Mouse (Mus musculus) embryonic facial prominence, embryonic 13.5 days (tissue): Measurements from ENCODE around the gene Myo16. TPM values are rescaled to one million over a fixed set of nuclear protein-coding genes. Genes with fewer than 3 reads are reported as not detected.

Experiments
- ATAC-seq: fragments of 200-750 bp; cut with Nextera tagmentation; 2 replicates; pipeline ENCODE4 v1.8.0; 2017; ENCODE audit warnings: low read depth; ENCODE audit not compliant: insufficient number of reproducible peaks, insufficient read depth, low FRiP score, low TSS enrichment
- H3K27ac ChIP-seq: fragments of 300-500 bp; sonication (generic); 2 replicates; pipeline ENCODE4 v1.5.1; 2015; ENCODE audit warnings: moderate library complexity, mild to moderate bottlenecking, inconsistent platforms
- H3K27me3 ChIP-seq: fragments of 300-500 bp; sonication (generic); 2 replicates; pipeline ENCODE4 v1.6.1; 2015; ENCODE audit warnings: mild to moderate bottlenecking, inconsistent platforms
- H3K36me3 ChIP-seq: fragments of 300-500 bp; sonication (generic); 2 replicates; pipeline ENCODE4 v1.6.1; 2015; ENCODE audit warnings: mild to moderate bottlenecking, inconsistent platforms
- H3K4me1 ChIP-seq: fragments of 300-500 bp; sonication (generic); 2 replicates; pipeline ENCODE4 v1.6.1; 2015; ENCODE audit warnings: inconsistent platforms
- H3K4me2 ChIP-seq: fragments of 300-500 bp; sonication (generic); 2 replicates; pipeline ENCODE4 v1.6.1; 2015; ENCODE audit warnings: moderate library complexity, mild to moderate bottlenecking, inconsistent platforms
- H3K4me3 ChIP-seq: fragments of 300-500 bp; sonication (generic); 2 replicates; pipeline ENCODE4 v1.5.1; 2015; ENCODE audit warnings: mild to moderate bottlenecking, inconsistent platforms
- H3K9ac ChIP-seq: fragments of 300-500 bp; sonication (generic); 2 replicates; pipeline ENCODE4 v1.6.1; 2015; ENCODE audit warnings: mild to moderate bottlenecking, inconsistent platforms
- H3K9me3 ChIP-seq: fragments of 300-500 bp; sonication (generic); 2 replicates; pipeline ENCODE4 v1.6.1; 2016; ENCODE audit warnings: inconsistent platforms
- WGBS: fragments of 180-500 bp; shearing (Covaris S2); methylation state at CpG from one replicate; pipeline ENCODE4 v1.1.7; 2015; ENCODE audit warnings: mixed read lengths; 5-methylcytosine and 5-hydroxymethylcytosine counted together
- polyA plus RNA-seq: library from polyadenylated mRNA; unstranded; fragments of >200 nt; fragmentation: Nextera tagmentation; extraction: Ambion mirVana; gene quantifications from 2 replicates; pipeline ENCODE4 v1.2.1, GENCODE M21; 2015

Gene Myo16
- polyA plus RNA-seq, 1 experiment from 2014 or later = 0.46 TPM

DNA sequence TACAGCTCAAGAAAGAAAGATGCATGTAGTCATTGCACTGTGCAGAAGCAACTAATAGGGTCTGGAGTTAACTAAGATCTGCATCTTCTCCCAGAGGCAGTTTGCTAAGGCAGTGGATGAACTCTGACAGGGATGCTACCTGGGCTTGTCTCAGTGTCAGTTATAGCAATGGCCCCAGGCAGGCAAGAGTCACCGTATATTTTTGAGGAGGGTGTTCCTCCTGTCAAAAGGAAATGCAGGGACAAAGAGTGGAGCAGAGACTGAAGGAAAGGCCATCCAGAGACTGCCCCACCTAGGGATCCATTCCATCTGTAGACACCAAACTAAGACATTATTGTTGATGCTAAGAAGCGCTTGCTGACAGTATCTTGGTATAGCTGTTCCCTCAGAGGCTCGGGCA is 7.4 kb downstream of the Myo16 start:
- ATAC-seq = no peak
- Histone ChIP-seq H3K27me3 (peaks cover 9% of the 10 kb centered on the region), H3K27ac (no peak overlapping the region), H3K4me1 (no peaks in the 10 kb centered on the region), H3K9ac (no peak overlapping the region), H3K4me3 (no peak overlapping the region), H3K36me3 (no peaks in the 10 kb centered on the region), H3K4me2 (no peak overlapping the region), H3K9me3 (no peaks in the 10 kb centered on the region)
- WGBS = 77% methylated on average over 3 of the region's 3 CpGs

DNA sequence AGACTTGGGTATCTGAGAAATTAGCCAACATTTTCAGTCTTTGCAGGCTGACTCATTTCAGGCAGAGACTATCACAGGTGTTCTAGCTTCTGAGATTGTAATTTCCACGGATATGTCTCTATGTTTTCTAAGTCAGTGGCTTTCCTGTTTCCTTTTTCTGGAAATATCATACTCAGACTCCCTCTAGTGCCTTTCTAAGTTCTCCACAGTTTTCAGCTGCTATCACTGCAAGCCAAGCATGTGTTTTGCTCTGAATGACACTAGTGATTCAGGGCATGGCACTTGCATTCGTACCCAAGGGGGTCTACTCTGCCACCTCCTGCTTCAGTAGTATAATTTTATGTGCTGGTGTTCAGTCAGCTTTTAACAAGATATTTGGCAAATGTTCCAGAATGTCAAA is 11.2 kb downstream of the Myo16 start:
- Histone ChIP-seq H3K9me3 (no peaks in the 10 kb centered on the region), H3K4me2 (no peak overlapping the region), H3K4me3 (no peak overlapping the region), H3K4me1 (peaks cover 7% of the 10 kb centered on the region; the same call in 1 of the 2 replicates), H3K27me3 (peaks cover 2% of the 10 kb centered on the region; the same call in 1 of the 2 replicates), H3K9ac (no peak overlapping the region), H3K36me3 (no peaks in the 10 kb centered on the region), H3K27ac (no peak overlapping the region)
- 79% methylated on average over 2 of the region's 2 CpGs for WGBS
- no peak for ATAC-seq

DNA sequence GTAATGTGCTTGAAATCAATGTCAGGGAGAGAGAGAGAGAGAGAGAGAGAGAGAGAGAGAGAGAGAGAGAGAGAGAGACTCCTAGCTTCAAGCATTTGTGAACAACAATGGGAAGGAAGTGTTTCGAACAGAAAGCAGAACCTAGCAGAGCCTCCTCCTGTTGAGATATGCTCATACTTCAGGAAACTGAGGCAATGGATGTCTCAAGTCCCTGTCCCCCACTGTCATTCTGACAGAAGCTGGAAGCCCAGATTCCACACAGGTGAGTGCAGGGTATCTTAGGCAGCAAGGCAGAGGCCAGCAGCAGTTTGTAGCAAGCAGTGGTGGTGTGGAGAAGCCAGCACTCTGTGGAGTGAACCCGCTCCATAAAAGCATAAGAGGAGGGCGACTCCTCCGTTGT is 14.6 kb downstream of the Myo16 start:
- H3K27me3 ChIP-seq = peaks cover 2% of the 10 kb centered on the region; the same call in 1 of the 2 replicates
- 80% methylated on average over 4 of the region's 4 CpGs for WGBS

DNA sequence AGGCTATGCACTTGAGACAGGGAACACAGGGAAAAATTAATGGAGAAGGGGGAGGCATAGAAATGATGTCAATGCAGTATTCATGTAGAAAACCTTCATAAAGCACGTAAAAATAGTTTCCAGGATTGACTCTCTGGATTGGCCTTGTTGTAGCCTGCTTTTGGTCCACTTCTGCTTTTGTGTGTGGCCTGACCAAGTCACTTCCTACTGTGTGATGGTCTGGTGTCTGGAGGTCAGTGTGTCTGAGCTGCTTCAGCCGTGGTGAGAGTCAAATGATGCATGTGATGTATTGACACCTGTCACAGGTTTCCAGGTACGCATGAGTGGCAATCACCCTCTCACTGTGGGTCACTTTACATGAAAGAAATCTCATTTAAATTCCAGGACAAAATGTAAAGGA is 16.2 kb downstream of the Myo16 start:
- Histone ChIP-seq H3K36me3 (no peaks in the 10 kb centered on the region), H3K27me3 (peaks cover 2% of the 10 kb centered on the region; the same call in 1 of the 2 replicates), H3K4me3 (no peak overlapping the region), H3K9me3 (no peaks in the 10 kb centered on the region), H3K27ac (no peak overlapping the region), H3K4me1 (peaks cover 7% of the 10 kb centered on the region; the same call in 1 of the 2 replicates), H3K4me2 (no peak overlapping the region), H3K9ac (no peak overlapping the region)
- no peak for ATAC-seq
- 78% methylated on average over 3 of the region's 3 CpGs for WGBS

More for the DNA sequence above, 14.6 kb downstream of the Myo16 start:
- Histone ChIP-seq H3K4me2 (no peak overlapping the region), H3K36me3 (no peaks in the 10 kb centered on the region), H3K4me1 (peaks cover 7% of the 10 kb centered on the region; the same call in 1 of the 2 replicates), H3K9me3 (no peaks in the 10 kb centered on the region), H3K9ac (no peak overlapping the region), H3K4me3 (no peak overlapping the region), H3K27ac (no peak overlapping the region)
- ATAC-seq = no peak

DNA sequence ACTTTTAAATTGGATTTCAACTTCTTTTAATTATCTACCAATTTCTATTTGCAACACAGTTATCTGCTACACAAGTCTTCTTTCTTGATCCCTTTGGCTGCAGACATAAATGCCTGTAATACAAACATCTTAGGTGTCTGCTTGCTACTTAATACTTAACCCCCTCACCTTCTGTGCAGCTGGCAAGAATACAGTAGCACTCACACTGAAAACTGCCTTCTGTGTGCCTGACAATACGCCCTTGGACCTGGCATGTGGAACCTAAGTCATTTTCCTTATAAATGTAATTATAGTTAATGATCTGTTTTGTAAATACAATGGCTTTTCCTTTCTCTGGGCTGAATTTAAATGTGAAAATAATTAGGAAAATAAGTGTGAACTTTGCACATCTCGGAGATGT is 17.6 kb downstream of the Myo16 start:
- 68% methylated on average over 2 of the region's 2 CpGs for WGBS
- Histone ChIP-seq H3K9me3 (no peaks in the 10 kb centered on the region), H3K36me3 (no peaks in the 10 kb centered on the region), H3K4me2 (no peak overlapping the region), H3K9ac (no peak overlapping the region), H3K27me3 (peaks cover 2% of the 10 kb centered on the region; the same call in 1 of the 2 replicates), H3K4me1 (peaks cover 7% of the 10 kb centered on the region; the same call in 1 of the 2 replicates), H3K27ac (no peak overlapping the region), H3K4me3 (no peak overlapping the region)
- no peak for ATAC-seq

DNA sequence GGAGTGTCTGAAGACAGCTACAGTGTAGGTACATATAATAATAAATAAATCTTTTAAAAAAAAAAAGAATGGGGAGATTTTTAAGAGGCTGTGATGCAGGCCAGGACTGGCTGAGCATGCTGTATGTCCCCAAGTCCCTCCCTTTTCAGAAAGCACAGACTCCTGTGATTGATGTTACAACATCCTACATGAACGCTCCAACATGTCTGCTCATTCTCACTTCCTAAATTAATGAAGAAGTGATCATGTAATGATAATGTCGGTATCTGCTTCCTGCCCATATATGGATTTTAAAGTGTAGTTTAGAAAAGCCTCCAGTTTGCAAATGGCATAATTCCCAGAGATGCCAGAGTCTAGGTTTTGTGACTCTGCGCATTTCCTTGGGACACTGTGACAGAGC is 18.6 kb downstream of the Myo16 start:
- H3K27ac ChIP-seq = no peak overlapping the region
- ATAC-seq = no peak
- H3K4me3 ChIP-seq = no peak overlapping the region
- H3K4me2 ChIP-seq = no peak overlapping the region
- H3K27me3 ChIP-seq = peaks cover 2% of the 10 kb centered on the region; the same call in 1 of the 2 replicates
- H3K9ac ChIP-seq = no peak overlapping the region
- peaks cover 7% of the 10 kb centered on the region; the same call in 1 of the 2 replicates for H3K4me1 ChIP-seq
- 90% methylated on average over 3 of the region's 3 CpGs for WGBS
- H3K9me3 ChIP-seq = no peaks in the 10 kb centered on the region
- H3K36me3 ChIP-seq = no peaks in the 10 kb centered on the region

DNA sequence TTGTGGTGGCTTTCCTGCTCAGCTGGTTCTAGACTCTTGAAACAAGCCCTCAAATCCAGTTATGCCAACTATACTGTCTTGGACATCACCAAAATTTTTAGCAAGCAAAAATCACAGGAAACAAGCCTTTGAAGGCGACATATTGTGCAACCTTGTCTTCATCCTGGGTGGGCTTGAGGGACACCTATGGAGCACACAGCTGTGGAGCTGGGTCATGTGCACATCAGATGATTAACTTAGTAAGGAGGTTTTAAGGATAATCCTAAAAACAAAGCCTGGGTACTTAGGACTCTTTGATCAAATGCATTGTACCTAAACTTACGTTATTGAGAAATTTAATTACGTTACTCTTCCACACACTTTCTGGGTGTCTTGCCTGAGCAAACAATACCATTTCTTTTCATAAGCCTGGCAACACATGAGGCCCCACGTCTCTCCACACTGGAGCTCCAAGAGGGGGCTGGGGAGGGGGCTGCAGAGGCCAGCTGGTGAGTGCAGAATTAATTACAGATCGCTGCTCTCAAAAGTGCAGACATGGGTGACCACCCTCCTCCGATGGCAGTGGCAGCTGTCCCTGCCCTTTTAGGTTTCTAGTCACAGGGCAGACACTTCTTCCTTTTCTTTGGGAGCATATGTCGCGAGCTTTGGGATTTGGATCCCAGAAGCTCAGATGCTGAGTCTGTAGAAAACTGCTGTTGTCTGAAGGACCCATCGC is 19.5 kb downstream of the Myo16 start:
- no peaks in the 10 kb centered on the region for H3K36me3 ChIP-seq
- H3K9ac ChIP-seq = no peak overlapping the region
- 63% methylated on average over 9 of the region's 9 CpGs for WGBS
- no peaks in the 10 kb centered on the region for H3K9me3 ChIP-seq
- H3K27me3 ChIP-seq = peaks cover 2% of the 10 kb centered on the region; the same call in 1 of the 2 replicates
- no peak overlapping the region for H3K4me3 ChIP-seq
- H3K4me2 ChIP-seq = no peak overlapping the region
- H3K27ac ChIP-seq = no peak overlapping the region
- H3K4me1 ChIP-seq = peaks cover 3% of the 10 kb centered on the region; the same call in 1 of the 2 replicates
- no peak for ATAC-seq

DNA sequence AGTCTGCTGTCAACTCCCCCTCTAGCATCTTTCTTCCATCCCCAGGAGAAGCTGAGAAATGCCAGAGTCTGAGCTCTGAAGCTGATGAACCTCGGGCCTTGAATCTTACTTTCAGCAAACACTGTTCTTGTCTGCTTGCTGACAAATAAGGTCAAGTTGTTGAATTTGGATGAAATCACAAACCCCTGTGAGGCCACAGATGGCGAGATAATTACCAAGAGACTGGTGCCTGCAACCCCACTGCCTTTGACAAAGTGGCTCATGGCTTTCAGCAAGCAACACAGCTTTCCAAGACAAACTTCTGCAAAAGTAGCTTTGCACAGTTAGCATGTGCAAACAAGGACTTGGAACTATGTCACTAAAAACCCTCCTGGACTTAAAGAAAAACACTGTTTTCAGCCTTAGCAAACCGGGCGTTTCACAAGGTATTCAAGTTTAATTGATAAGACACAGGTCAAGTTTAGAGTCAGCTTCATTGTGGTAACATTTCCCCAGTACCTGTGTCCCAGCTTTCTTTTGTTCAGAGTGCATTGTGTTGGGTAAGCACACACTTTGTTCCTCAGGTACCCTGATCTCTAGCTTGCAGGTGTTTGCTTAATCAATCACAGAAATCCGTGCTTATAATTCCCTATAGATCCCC is 20.6 kb downstream of the Myo16 start:
- H3K36me3 ChIP-seq = no peaks in the 10 kb centered on the region
- no peak overlapping the region for H3K27ac ChIP-seq
- no peaks in the 10 kb centered on the region for H3K9me3 ChIP-seq
- no peak for ATAC-seq
- H3K4me3 ChIP-seq = no peak overlapping the region
- H3K9ac ChIP-seq = no peak overlapping the region
- H3K4me2 ChIP-seq = no peak overlapping the region
- WGBS = 60% methylated on average over 5 of the region's 5 CpGs
- no peaks in the 10 kb centered on the region for H3K4me1 ChIP-seq
- H3K27me3 ChIP-seq = peaks cover 2% of the 10 kb centered on the region; the same call in 1 of the 2 replicates

DNA sequence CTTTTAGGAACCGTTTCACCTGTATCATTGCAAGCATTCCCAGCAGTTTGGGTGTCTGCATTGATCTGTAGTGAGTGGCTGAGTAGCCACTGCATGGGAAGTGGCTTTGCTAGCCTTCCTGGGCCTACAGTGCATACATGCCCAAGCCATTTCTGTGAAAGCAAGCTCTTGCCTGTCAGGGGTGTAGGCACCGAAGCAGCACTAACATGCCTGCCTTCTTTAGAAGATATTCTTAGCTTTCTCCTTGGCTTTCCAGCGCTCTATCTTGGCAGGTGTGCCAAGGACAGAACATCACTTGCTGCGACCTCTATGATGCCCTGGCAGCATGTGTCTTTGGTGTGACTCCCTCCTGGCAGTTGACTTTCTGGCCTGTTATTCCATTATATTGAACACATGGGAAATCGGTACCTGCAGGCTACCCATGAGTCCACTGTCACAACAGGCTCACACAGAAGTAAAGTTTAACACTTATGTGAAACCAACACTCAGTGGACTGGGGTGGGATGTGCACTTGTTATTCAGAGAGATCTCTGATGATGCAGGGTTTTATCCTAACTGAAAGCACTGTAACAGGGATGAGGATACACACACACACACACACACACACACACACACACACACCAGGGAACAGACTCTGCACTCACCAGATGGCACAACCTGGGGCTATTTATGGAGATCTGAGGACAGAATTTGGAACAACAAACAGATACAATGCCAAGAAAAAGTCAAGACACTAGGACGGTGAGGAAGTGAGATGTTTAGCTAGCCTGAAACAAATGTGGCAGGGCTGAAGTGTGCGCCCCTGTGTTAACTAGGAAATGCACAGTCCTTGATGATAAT is 21.4 kb downstream of the Myo16 start:
- Histone ChIP-seq H3K9ac (no peak overlapping the region), H3K4me2 (no peak overlapping the region), H3K36me3 (no peaks in the 10 kb centered on the region), H3K4me1 (no peaks in the 10 kb centered on the region), H3K4me3 (no peak overlapping the region), H3K27ac (no peak overlapping the region), H3K9me3 (no peaks in the 10 kb centered on the region), H3K27me3 (no peaks in the 10 kb centered on the region)
- WGBS = 77% methylated on average over 7 of the region's 7 CpGs
- ATAC-seq = no peak

DNA sequence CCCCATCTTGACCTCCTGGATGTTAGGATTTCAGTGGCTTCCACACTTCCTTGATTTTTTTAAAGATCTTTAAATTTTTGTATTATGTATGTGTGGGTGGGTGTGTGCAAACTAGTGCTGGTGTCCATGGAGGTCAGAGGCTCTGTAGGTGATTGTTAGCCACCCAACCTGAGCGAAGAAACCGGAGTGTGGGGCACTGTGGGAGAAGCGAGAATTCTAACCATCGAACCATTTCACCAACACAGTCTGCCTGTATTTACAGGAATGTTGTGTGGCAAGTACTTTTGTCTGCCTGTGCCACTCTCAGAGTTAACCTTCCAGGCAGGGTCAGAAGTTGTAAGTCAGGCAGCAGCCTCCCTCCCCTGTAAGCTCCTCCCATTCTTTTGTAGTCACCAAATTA is 22.3 kb downstream of the Myo16 start:
- WGBS = 75% methylated on average over 4 of the region's 4 CpGs
- no peak overlapping the region for H3K9ac ChIP-seq
- ATAC-seq = no peak

DNA sequence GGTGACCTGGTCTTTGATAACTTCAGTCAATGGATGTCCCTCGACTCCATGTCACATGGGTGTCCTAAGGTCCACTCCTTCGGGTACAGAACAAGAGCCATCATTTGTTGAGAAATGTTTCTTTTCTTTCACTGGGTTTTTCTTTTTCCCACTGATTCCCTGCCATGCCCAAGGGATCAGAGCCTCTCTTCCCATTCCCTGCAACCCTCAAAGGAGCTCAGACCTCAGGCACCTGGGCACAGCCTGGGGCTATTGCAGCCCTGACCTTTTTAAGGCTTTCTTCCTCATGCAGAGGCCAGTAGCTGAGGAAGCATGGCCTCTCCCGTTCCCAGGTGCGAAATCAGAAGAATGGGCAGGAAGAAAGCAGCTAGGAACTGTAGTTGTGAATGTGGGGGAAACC is 23.4 kb downstream of the Myo16 start:
- WGBS = 60% methylated on average over 4 of the region's 4 CpGs
- H3K4me3 ChIP-seq = no peak overlapping the region
- no peak for ATAC-seq
- H3K4me2 ChIP-seq = no peak overlapping the region
- H3K27ac ChIP-seq = no peak overlapping the region
- H3K27me3 ChIP-seq = no peaks in the 10 kb centered on the region
- no peaks in the 10 kb centered on the region for H3K36me3 ChIP-seq
- no peaks in the 10 kb centered on the region for H3K9me3 ChIP-seq
- H3K9ac ChIP-seq = no peak overlapping the region
- H3K4me1 ChIP-seq = no peaks in the 10 kb centered on the region

More for the DNA sequence above, 22.3 kb downstream of the Myo16 start:
- no peaks in the 10 kb centered on the region for H3K4me1 ChIP-seq
- no peak overlapping the region for H3K4me3 ChIP-seq
- no peak overlapping the region for H3K27ac ChIP-seq
- H3K9me3 ChIP-seq = no peaks in the 10 kb centered on the region
- H3K36me3 ChIP-seq = no peaks in the 10 kb centered on the region
- no peak overlapping the region for H3K4me2 ChIP-seq
- H3K27me3 ChIP-seq = no peaks in the 10 kb centered on the region
